Mouse (Mus musculus) midbrain, embryonic 12.5 days (tissue): ENCODE measurements around the gene Slc23a4. TPM values are rescaled to one million over a fixed set of nuclear protein-coding genes. Genes with fewer than 3 reads are reported as not detected.

ENCODE experiments used
- ATAC-seq: fragments of 200-750 bp; cut with Nextera tagmentation; 2 replicates; pipeline ENCODE4 v1.8.0; 2017; ENCODE audit warnings: low read depth, moderate TSS enrichment, moderate library complexity; ENCODE audit not compliant: low FRiP score
- H3K27ac ChIP-seq: fragments of 300-500 bp; sonication (generic); replicated peaks from 2 replicates; pipeline ENCODE4 v1.5.1; 2016; ENCODE audit warnings: mild to moderate bottlenecking
- H3K27me3 ChIP-seq: fragments of 300-500 bp; sonication (generic); 2 replicates; pipeline ENCODE4 v1.6.1; 2016; ENCODE audit warnings: mild to moderate bottlenecking
- H3K36me3 ChIP-seq: fragments of 300-500 bp; sonication (generic); 2 replicates; pipeline ENCODE4 v1.6.1; 2016
- H3K4me1 ChIP-seq: fragments of 300-500 bp; sonication (generic); 2 replicates; pipeline ENCODE4 v1.6.1; 2016
- H3K4me2 ChIP-seq: fragments of 300-500 bp; sonication (generic); replicated peaks from 2 replicates; pipeline ENCODE4 v1.6.1; 2016; ENCODE audit warnings: mild to moderate bottlenecking, moderate library complexity
- H3K4me3 ChIP-seq: fragments of 300-500 bp; sonication (generic); 2 replicates; pipeline ENCODE4 v1.5.1; 2016; ENCODE audit warnings: mild to moderate bottlenecking
- H3K9ac ChIP-seq: fragments of 300-500 bp; sonication (generic); replicated peaks from 2 replicates; pipeline ENCODE4 v1.6.1; 2016; ENCODE audit warnings: mild to moderate bottlenecking, moderate library complexity
- H3K9me3 ChIP-seq: fragments of 300-500 bp; sonication (generic); 2 replicates; pipeline ENCODE4 v1.6.1; 2016; ENCODE audit warnings: mild to moderate bottlenecking
- WGBS: fragments of 180-500 bp; shearing (Covaris S2); methylation state at CpG from one replicate; pipeline ENCODE4 v1.1.7; 2016; 5-methylcytosine and 5-hydroxymethylcytosine counted together
- polyA plus RNA-seq: library from polyadenylated mRNA; unstranded; fragments of >200 nt; fragmentation: Nextera tagmentation; extraction: Ambion mirVana; gene quantifications from 2 replicates; pipeline ENCODE4 v1.2.1, GENCODE M21; 2016

Slc23a4 gene
- polyA plus RNA-seq, 1 experiment from 2014 or later = 0.59 TPM

- WGBS = 59% methylated on average over 8 of the region's 8 CpGs
- peak overlapping the region; percentile 69 for H3K4me2 ChIP-seq
- peaks cover 11% of the 10 kb centered on the region for H3K4me1 ChIP-seq
- no peak for ATAC-seq
- H3K4me3 ChIP-seq = peak overlapping the region; percentile 75
- peak overlapping the region; percentile 80; the same call in 1 of the 2 replicates for H3K27ac ChIP-seq
- H3K9ac ChIP-seq = peak overlapping the region; percentile 71
- no peaks in the 10 kb centered on the region for H3K9me3 ChIP-seq
- no peaks in the 10 kb centered on the region for H3K27me3 ChIP-seq
- peaks cover 22% of the 10 kb centered on the region for H3K36me3 ChIP-seq
These were observed 78.4 kb downstream of the Slc23a4 start for GRCm38 (mm10) chr6:34909631-34910345.

GRCm38 (mm10) chr6:34907696-34908260 lies 80.4 kb downstream of the Slc23a4 start:
- 92% methylated on average over 18 of the region's 18 CpGs for WGBS
- H3K4me1 ChIP-seq = peaks cover 11% of the 10 kb centered on the region
- H3K4me2 ChIP-seq = no peak overlapping the region
- no peaks in the 10 kb centered on the region for H3K27me3 ChIP-seq
- H3K36me3 ChIP-seq = peaks cover 32% of the 10 kb centered on the region
- H3K4me3 ChIP-seq = no peak overlapping the region
- no peak for ATAC-seq
- H3K9me3 ChIP-seq = no peaks in the 10 kb centered on the region
- no peak overlapping the region for H3K27ac ChIP-seq
- no peak overlapping the region for H3K9ac ChIP-seq

DNA sequence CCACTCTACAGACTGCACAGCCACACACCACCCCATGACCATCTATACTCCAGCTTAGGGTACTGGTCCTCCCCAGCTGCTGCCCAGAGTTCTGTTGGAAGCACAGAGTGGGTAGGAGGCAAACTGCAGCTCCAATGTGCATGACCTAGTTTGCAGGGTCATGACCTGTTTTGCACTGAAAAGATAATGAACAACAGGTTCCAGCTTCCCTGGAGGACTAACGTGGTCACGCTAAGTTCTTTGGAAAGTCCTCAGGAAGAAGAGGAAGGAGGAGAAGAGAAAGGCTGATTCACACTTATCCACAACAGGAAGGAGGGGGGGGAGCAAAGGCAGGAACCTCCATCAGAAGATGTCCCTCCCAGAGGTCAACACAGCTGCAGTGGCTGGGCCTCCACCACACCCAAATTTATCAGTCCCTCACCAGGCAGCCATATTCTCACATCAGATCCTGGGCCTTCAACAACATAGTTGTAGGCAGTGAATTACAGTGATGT lies 81.0 kb downstream of the Slc23a4 start:
- 72% methylated on average over 2 of the region's 2 CpGs for whole genome bisulfite sequencing
- Histone ChIP-seq H3K27me3 (no peaks in the 10 kb centered on the region), H3K36me3 (peaks cover 34% of the 10 kb centered on the region), H3K4me1 (peaks cover 11% of the 10 kb centered on the region), H3K4me3 (no peak overlapping the region), H3K4me2 (no peak overlapping the region), H3K9ac (no peak overlapping the region), H3K9me3 (no peaks in the 10 kb centered on the region), H3K27ac (no peak overlapping the region)
- ATAC-seq = no peak

- H3K4me3 ChIP-seq = no peak overlapping the region
- 96% methylated on average over 4 of the region's 4 CpGs for WGBS
- peaks cover 39% of the 10 kb centered on the region for H3K36me3 ChIP-seq
- H3K9me3 ChIP-seq = no peaks in the 10 kb centered on the region
- ATAC-seq = no peak
- H3K4me2 ChIP-seq = no peak overlapping the region
- no peaks in the 10 kb centered on the region for H3K27me3 ChIP-seq
- H3K27ac ChIP-seq = no peak overlapping the region
- peaks cover 16% of the 10 kb centered on the region for H3K4me1 ChIP-seq
- H3K9ac ChIP-seq = no peak overlapping the region
These were observed 81.5 kb downstream of the Slc23a4 start for GRCm38 (mm10) chr6:34906661-34907060.

- H3K4me2 ChIP-seq = no peak overlapping the region
- no peak overlapping the region for H3K4me3 ChIP-seq
- peaks cover 16% of the 10 kb centered on the region for H3K4me1 ChIP-seq
- H3K9ac ChIP-seq = no peak overlapping the region
- H3K27ac ChIP-seq = no peak overlapping the region
- WGBS = 88% methylated on average over 2 of the region's 2 CpGs
- peaks cover 42% of the 10 kb centered on the region for H3K36me3 ChIP-seq
- H3K9me3 ChIP-seq = no peaks in the 10 kb centered on the region
- H3K27me3 ChIP-seq = no peaks in the 10 kb centered on the region
- ATAC-seq = no peak
These were observed 82.1 kb downstream of the Slc23a4 start for GRCm38 (mm10) chr6:34906125-34906524.

DNA sequence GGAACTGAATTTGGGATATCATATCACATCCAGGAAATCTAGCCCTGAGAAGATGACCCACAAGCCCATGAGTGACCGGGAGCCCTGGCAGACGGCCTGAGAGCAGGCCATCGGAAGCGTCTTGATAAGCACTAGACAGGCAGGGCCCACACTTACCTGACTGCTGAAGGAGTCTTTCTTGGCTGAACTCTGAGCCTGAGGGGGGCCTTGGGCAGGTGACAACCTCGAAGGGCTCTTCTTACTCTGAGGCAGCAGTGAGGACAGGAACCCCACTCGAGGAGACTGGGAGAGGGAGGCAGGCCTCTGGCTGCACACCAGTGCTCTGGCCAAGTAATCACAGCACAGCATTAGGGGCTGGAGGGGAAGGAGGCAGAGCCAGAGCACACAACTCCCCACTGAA lies 83.8 kb downstream of the Slc23a4 start:
- no peak for ATAC-seq
- Histone ChIP-seq H3K36me3 (peaks cover 55% of the 10 kb centered on the region), H3K27ac (no peak overlapping the region), H3K27me3 (no peaks in the 10 kb centered on the region), H3K4me3 (no peak overlapping the region), H3K9ac (no peak overlapping the region), H3K9me3 (no peaks in the 10 kb centered on the region), H3K4me2 (no peak overlapping the region), H3K4me1 (peaks cover 8% of the 10 kb centered on the region; the same call in 1 of the 2 replicates)
- WGBS = 87% methylated on average over 6 of the region's 6 CpGs

GRCm38 (mm10) chr6:34903851-34904250 lies 84.4 kb downstream of the Slc23a4 start:
- no peak overlapping the region for H3K4me3 ChIP-seq
- no peaks in the 10 kb centered on the region for H3K9me3 ChIP-seq
- WGBS = 92% methylated on average over 10 of the region's 10 CpGs
- no peak overlapping the region for H3K9ac ChIP-seq
- 0 out of 2 replicates have a peak, but pooled peaks cover 5% of the 10 kb centered on the region for H3K4me1 ChIP-seq
- no peaks in the 10 kb centered on the region for H3K27me3 ChIP-seq
- H3K4me2 ChIP-seq = no peak overlapping the region
- H3K27ac ChIP-seq = no peak overlapping the region
- ATAC-seq = no peak
- peaks cover 60% of the 10 kb centered on the region for H3K36me3 ChIP-seq

DNA sequence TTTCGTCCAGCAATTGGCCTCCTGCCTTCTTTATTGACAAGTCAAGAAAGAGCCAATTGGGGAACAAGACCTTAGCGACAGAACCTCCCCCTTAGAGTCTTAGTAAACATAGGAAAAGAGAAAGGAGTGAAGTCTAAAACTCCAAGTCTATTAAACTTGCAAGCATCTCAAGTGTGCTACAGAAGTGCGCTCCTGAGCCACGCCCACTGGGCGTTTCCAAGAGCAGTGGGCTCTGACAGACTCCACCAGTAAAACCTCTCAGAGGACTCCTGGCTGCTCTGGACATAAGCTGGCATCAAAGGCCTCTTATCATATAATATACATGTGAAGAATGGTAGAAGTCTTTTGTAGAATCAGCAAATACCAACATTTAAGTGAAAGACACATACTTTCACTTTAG lies 84.8 kb downstream of the Slc23a4 start:
- 83% methylated on average over 5 of the region's 5 CpGs for WGBS
- Histone ChIP-seq H3K4me2 (no peak overlapping the region), H3K4me1 (0 out of 2 replicates have a peak, but pooled peaks cover 5% of the 10 kb centered on the region), H3K4me3 (no peak overlapping the region), H3K9me3 (no peaks in the 10 kb centered on the region), H3K36me3 (peaks cover 61% of the 10 kb centered on the region), H3K27me3 (no peaks in the 10 kb centered on the region), H3K9ac (no peak overlapping the region), H3K27ac (no peak overlapping the region)
- no peak for ATAC-seq

DNA sequence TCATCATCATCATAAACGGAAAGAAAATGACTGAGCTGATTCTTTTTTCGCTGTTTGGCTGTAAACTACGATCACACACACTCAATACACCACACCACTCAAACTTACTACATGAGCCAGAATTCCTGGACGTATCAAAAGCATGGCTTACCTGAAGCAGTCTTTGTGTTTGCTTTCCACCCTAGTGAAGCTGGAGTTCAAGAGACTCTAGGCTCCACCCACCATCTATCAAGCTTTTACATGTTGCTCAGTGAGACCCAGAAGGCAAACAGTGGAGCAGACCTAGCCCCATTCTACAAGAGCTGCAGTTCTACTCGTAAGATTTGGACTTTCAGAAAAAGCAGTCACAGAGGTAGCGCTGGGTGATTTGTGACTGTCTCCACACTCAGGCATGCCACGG lies 85.6 kb downstream of the Slc23a4 start:
- H3K4me2 ChIP-seq = no peak overlapping the region
- no peak overlapping the region for H3K9ac ChIP-seq
- H3K27ac ChIP-seq = no peak overlapping the region
- no peaks in the 10 kb centered on the region for H3K27me3 ChIP-seq
- ATAC-seq = no peak
- H3K4me1 ChIP-seq = 0 out of 2 replicates have a peak, but pooled peaks cover 5% of the 10 kb centered on the region
- H3K4me3 ChIP-seq = no peak overlapping the region
- H3K36me3 ChIP-seq = peaks cover 59% of the 10 kb centered on the region
- 92% methylated on average over 7 of the region's 7 CpGs for WGBS
- H3K9me3 ChIP-seq = no peaks in the 10 kb centered on the region

DNA sequence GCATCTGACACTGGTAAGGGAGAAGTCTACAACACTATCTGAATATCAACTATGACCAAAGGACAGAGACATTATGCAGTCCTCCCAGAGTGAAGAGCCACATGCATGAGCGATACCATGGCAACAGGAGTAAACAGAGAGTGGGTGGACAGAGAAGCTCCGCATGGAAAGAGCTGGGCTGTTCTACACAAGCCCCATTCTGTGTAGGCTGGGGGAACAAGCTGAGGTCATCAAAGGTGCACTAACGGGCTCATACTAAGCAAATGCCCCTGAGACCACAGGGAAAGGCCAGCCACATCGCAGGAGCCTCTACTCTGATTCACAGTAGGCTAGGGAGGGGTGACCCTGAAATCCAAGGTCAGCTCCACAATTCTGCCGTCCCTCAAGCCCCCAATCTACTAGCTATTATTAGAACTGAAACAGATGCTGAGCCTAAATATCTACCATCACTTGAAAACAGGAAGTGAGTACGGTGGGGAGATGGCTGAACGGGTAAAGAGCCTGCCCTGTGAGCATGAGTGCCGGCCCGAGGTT lies 86.2 kb downstream of the Slc23a4 start:
- Histone ChIP-seq H3K4me2 (no peak overlapping the region), H3K9me3 (no peaks in the 10 kb centered on the region), H3K4me3 (no peak overlapping the region), H3K27ac (no peak overlapping the region), H3K27me3 (no peaks in the 10 kb centered on the region), H3K4me1 (0 out of 2 replicates have a peak, but pooled peaks cover 5% of the 10 kb centered on the region), H3K36me3 (peaks cover 54% of the 10 kb centered on the region), H3K9ac (no peak overlapping the region)
- no peak for ATAC-seq
- WGBS = 67% methylated on average over 9 of the region's 9 CpGs

- Histone ChIP-seq H3K4me2 (no peak overlapping the region), H3K36me3 (peaks cover 53% of the 10 kb centered on the region), H3K27me3 (no peaks in the 10 kb centered on the region), H3K27ac (no peak overlapping the region), H3K4me1 (0 out of 2 replicates have a peak, but pooled peaks cover 5% of the 10 kb centered on the region), H3K9me3 (no peaks in the 10 kb centered on the region), H3K9ac (no peak overlapping the region), H3K4me3 (no peak overlapping the region)
- no peak for ATAC-seq
- 77% methylated on average over 2 of the region's 2 CpGs for WGBS
These were observed 87.2 kb downstream of the Slc23a4 start for GRCm38 (mm10) chr6:34900990-34901389.

DNA sequence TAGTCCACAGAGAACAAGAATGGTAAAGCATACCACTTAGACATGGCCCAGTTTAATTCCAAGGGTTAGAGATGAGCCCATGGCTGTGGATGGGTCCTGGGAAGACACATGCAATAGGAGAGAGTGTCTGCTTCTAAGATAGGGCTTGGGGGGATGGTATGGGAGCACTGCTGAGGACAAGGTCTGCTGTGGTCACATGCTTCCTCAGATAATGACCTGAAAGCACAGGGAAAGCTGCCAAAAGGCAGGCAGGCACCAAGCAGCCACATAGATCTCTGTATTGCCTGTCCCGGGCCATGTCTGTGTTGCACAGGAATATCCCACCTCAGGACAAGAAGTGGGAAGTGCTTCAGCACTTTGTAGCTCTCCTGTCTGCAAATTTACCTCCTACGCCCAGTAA lies 89.1 kb downstream of the Slc23a4 start:
- no peak overlapping the region for H3K4me2 ChIP-seq
- H3K9me3 ChIP-seq = no peaks in the 10 kb centered on the region
- 91% methylated on average over 2 of the region's 2 CpGs for WGBS

More for the DNA sequence above, 89.1 kb downstream of the Slc23a4 start:
- 0 out of 2 replicates have a peak, but pooled peaks cover 5% of the 10 kb centered on the region for H3K4me1 ChIP-seq
- ATAC-seq = no peak
- peaks cover 59% of the 10 kb centered on the region for H3K36me3 ChIP-seq
- no peaks in the 10 kb centered on the region for H3K27me3 ChIP-seq
- no peak overlapping the region for H3K4me3 ChIP-seq
- H3K27ac ChIP-seq = no peak overlapping the region
- no peak overlapping the region for H3K9ac ChIP-seq
